ENCODE assay signal across 9 mouse cellular contexts in the genomic region with DNA sequence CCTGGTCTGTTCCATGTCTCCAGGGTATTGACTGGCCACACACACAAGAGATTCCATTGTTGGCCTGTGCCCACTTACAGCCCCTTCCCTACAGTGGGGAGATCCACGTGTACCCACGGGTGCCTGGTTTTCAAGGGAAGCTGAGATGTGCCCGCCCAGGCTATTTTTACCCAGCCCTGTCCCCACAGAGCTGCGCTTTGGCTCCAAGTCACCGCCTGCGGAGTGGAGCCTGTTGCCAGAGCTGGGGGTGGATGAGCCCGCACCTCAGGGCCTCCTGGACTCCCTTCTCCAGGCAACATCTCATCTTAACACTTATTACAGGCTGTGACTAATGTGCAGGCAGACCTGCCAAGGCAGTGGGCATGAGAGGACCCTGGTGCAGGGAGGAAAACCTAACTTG.
A peak's percentile ranks its signal among the peaks of the same experiment; 100 is the strongest.
DNase-seq lines count a peak whose midpoint lies in the region; ATAC-seq lines count a peak whose summit lies in the region.
"Had no signal": no experiment of that assay in that cellular context is flagged by ENCODE, and none has a peak within 500 bp of the region (broad histone marks: within the 10 kb centered on the region; RNA-seq: fewer than 3 reads in every experiment).

No protein-coding gene starts in this region.

- H3K4me1 ChIP-seq in forebrain, embryonic 10.5 days: peaks cover 67% of the 10 kb centered on the region
- no peaks in the 10 kb centered on the region; the same call in 1 of the 2 replicates for H3K4me1 ChIP-seq in forebrain, embryonic 11.5 days (replicated peaks; ENCODE audit: control insufficient read depth, insufficient read depth, low read length)
- H3K4me1 ChIP-seq in midbrain, embryonic 16.5 days (ENCODE audit: control insufficient read depth, insufficient read depth, low read length): peaks cover 13% of the 10 kb centered on the region

- no peak overlapping the region for H3K4me2 ChIP-seq in forebrain, embryonic 11.5 days (ENCODE audit: low read depth, low read length, severe bottlenecking)
- no peak overlapping the region for H3K4me2 ChIP-seq in midbrain, embryonic 16.5 days (ENCODE audit: low read length)

- no peak overlapping the region for H3K4me3 ChIP-seq in forebrain, embryonic 10.5 days
- no peak overlapping the region for H3K4me3 ChIP-seq in forebrain, embryonic 11.5 days (ENCODE audit: low read depth, low read length)
- H3K4me3 ChIP-seq in midbrain, embryonic 16.5 days (ENCODE audit: low read depth, low read length): no peak overlapping the region

- no peaks in the 10 kb centered on the region; the same call in 1 of the 2 replicates for H3K36me3 ChIP-seq in forebrain, embryonic 10.5 days (replicated peaks)
- H3K36me3 ChIP-seq in forebrain, embryonic 11.5 days (ENCODE audit: control insufficient read depth, insufficient read depth, low read length): no peaks in the 10 kb centered on the region
- no peaks in the 10 kb centered on the region for H3K36me3 ChIP-seq in midbrain, embryonic 16.5 days (ENCODE audit: control insufficient read depth, insufficient read depth, low read length)

- no peak overlapping the region for H3K9ac ChIP-seq in forebrain, embryonic 11.5 days (ENCODE audit: low read length)
- H3K9ac ChIP-seq in midbrain, embryonic 16.5 days (ENCODE audit: low read depth, low read length): no peak overlapping the region

- no peak for ATAC-seq in forebrain, embryonic 11.5 days (replicated peaks; ENCODE audit: low FRiP score)
- ATAC-seq in midbrain, embryonic 16.5 days: no peak

- no peaks in the 10 kb centered on the region for H3K9me3 ChIP-seq in forebrain, embryonic 10.5 days
- no peaks in the 10 kb centered on the region for H3K9me3 ChIP-seq in forebrain, embryonic 11.5 days (ENCODE audit: control insufficient read depth, low read length)
- H3K9me3 ChIP-seq in midbrain, embryonic 16.5 days (replicated peaks; ENCODE audit: control insufficient read depth, low read length, poor library complexity, severe bottlenecking): no peaks in the 10 kb centered on the region

- no peak for DNase-seq in forebrain, embryonic 10.5 days (ENCODE audit: extremely low spot score, low spot score)
- DNase-seq in forebrain, embryonic 11.5 days (ENCODE audit: low spot score): no peak
- peak; percentile 93 for DNase-seq in brain, adult 2 months (ENCODE audit: low read depth, low spot score)
- peak; percentile 60 to 63 for DNase-seq in frontal cortex, postnatal 14 days (ENCODE audit: low spot score in 2 of 2)
- DNase-seq in left cerebral cortex, postnatal 14 days (ENCODE audit: low spot score in 2 of 2): peak; percentile 75 to 84
- no peak for DNase-seq in adrenal gland, postnatal 36 days
- no peak for DNase-seq in kidney, adult 8-10 months

- 0 out of 2 replicates have a peak overlapping the region, but pooled peaks have one; percentile 20 for H3K27ac ChIP-seq in forebrain, embryonic 10.5 days
- H3K27ac ChIP-seq in forebrain, embryonic 11.5 days (ENCODE audit: low read depth, low read length): no peak overlapping the region
- no peak overlapping the region for H3K27ac ChIP-seq in midbrain, embryonic 16.5 days (ENCODE audit: low read length)
- H3K27ac ChIP-seq: macrophage had no signal

- no peaks in the 10 kb centered on the region for H3K27me3 ChIP-seq in forebrain, embryonic 10.5 days (ENCODE audit: poor library complexity, severe bottlenecking)
- no peaks in the 10 kb centered on the region for H3K27me3 ChIP-seq in forebrain, embryonic 11.5 days (ENCODE audit: control insufficient read depth, insufficient read depth, low read length)
- no peaks in the 10 kb centered on the region for H3K27me3 ChIP-seq in midbrain, embryonic 16.5 days (ENCODE audit: control insufficient read depth, insufficient read depth, low read depth, low read length)

- WGBS in forebrain, embryonic 10.5 days: 90% methylated on average over 7 of the region's 7 CpGs
- 92% methylated on average over 7 of the region's 7 CpGs for WGBS in forebrain, embryonic 11.5 days
- WGBS in midbrain, embryonic 16.5 days: 88% methylated on average over 7 of the region's 7 CpGs

- intact Hi-C loops in left cerebral cortex, postnatal 14 days (cut with DNase I): no loop called here

Comparison
In these comparisons a context has a peak if more than half of its experiments do, and no peak if none do; other contexts are left out.
1. DNase-seq: peak in brain, adult 2 months (single experiment), frontal cortex, postnatal 14 days (2 of 2) and left cerebral cortex, postnatal 14 days (2 of 2); none in forebrain, embryonic 10.5 days (single experiment), forebrain, embryonic 11.5 days (single experiment), adrenal gland, postnatal 36 days (0 of 2) and kidney, adult 8-10 months (0 of 2).